Mouse (Mus musculus) heart, adult 2 months (tissue): Measurements from ENCODE around the gene Hexb. TPM values are rescaled to one million over a fixed set of nuclear protein-coding genes. Genes with fewer than 3 reads are reported as not detected.

ENCODE experiments used
- DNase-seq, 2 experiments: peaks; one replicate each; pipeline ENCODE4 v3.0.0; 2021
- H3K27ac ChIP-seq: fragments of 200-600 bp; 2 replicates; pipeline ENCODE4 v1.8.1; 2022
- H3K27me3 ChIP-seq: fragments of 200-500 bp; 2 replicates; pipeline ENCODE4 v1.6.1; 2012; ENCODE audit warnings: mild to moderate bottlenecking, low read length, inconsistent platforms, mixed read lengths; ENCODE audit not compliant: control insufficient read depth, insufficient read depth
- H3K36me3 ChIP-seq: fragments of 200-500 bp; 2 replicates; pipeline ENCODE4 v1.6.1; 2012; ENCODE audit warnings: low read length, inconsistent platforms; ENCODE audit not compliant: control insufficient read depth, insufficient read depth
- H3K4me1 ChIP-seq: fragments of 200-500 bp; 2 replicates; pipeline ENCODE4 v1.6.1; 2011; ENCODE audit warnings: low read length; ENCODE audit not compliant: control insufficient read depth, insufficient read depth
- H3K4me3 ChIP-seq: fragments of 200-600 bp; 2 replicates; pipeline ENCODE4 v1.8.1; 2022
- H3K79me2 ChIP-seq: fragments of 200-500 bp; replicated peaks from 2 replicates; pipeline ENCODE4 v1.6.1; 2012; ENCODE audit warnings: mild to moderate bottlenecking, inconsistent platforms, low read length, moderate library complexity, mixed read lengths; ENCODE audit not compliant: control insufficient read depth, insufficient read depth
- H3K9ac ChIP-seq: fragments of 200-500 bp; 2 replicates; pipeline ENCODE4 v1.6.1; 2012; ENCODE audit warnings: low read depth, mild to moderate bottlenecking, control low read depth, inconsistent platforms, low read length, mixed read lengths
- CTCF ChIP-seq: fragments of 200-600 bp; IDR thresholded peaks from 2 replicates; pipeline ENCODE4 v1.8.1; 2022; ENCODE audit warnings: antibody characterized with exemption, mild to moderate bottlenecking, moderate library complexity
- EP300 ChIP-seq: fragments of 200-500 bp; IDR thresholded peaks from 2 replicates; pipeline ENCODE4 v1.6.1; 2011; ENCODE audit warnings: low read depth, low read length, control low read depth; ENCODE audit not compliant: insufficient read depth
- POLR2A ChIP-seq: fragments of 200-500 bp; IDR thresholded peaks from 2 replicates; pipeline ENCODE4 v1.6.1; 2011; ENCODE audit warnings: mild to moderate bottlenecking, low read depth, low read length, control low read depth; ENCODE audit not compliant: insufficient read depth
- WGBS: fragments of 180-500 bp; shearing (Covaris S2); methylation state at CpG from one replicate; pipeline ENCODE4 v1.1.7; 2018; 5-methylcytosine and 5-hydroxymethylcytosine counted together
- intact Hi-C: fragments of 180-260 bp; cut with DNase I; formaldehyde crosslinking; loops from one replicate; pipeline ENCODE4 v1.15.1; 2025
- polyA plus RNA-seq: library from polyadenylated mRNA; depleted of rRNA; stranded (reverse); fragments of >200 nt; gene quantifications from 2 replicates; pipeline ENCODE4 v1.2.3, GENCODE M21; 2012
- total RNA-seq, 2 experiments: library from RNA; stranded (reverse); gene quantifications; 2 replicates each; pipeline ENCODE4 v1.2.3; 2021

Gene Hexb
- total and polyA plus RNA-seq, 3 experiments = 21.2 to 21.7 (median 21.3) TPM

GRCm38 (mm10) chr13:97184168-97184567 lies 14.0 kb downstream of the Hexb start:
- no peak overlapping the region for H3K4me3 ChIP-seq
- TF ChIP-seq POLR2A (no peak), EP300 (no peak), CTCF (no peak)
- no peak overlapping the region for H3K27ac ChIP-seq
- no peaks in the 10 kb centered on the region; the same call in 1 of the 2 replicates for H3K4me1 ChIP-seq
- DNase-seq = no peak
- intact Hi-C loops = no loop called here
- no peaks in the 10 kb centered on the region for H3K27me3 ChIP-seq
- H3K36me3 ChIP-seq = peaks cover 3% of the 10 kb centered on the region; the same call in 1 of the 2 replicates
- no peak overlapping the region for H3K9ac ChIP-seq
- WGBS = 93% methylated on average over 2 of the region's 2 CpGs
- H3K79me2 ChIP-seq = no peaks in the 10 kb centered on the region

- H3K36me3 ChIP-seq = no peaks in the 10 kb centered on the region
- intact Hi-C loops = no loop called here
- no peaks in the 10 kb centered on the region for H3K79me2 ChIP-seq
- TF ChIP-seq EP300 (no peak), CTCF (no peak)
- 79% methylated on average over 4 of the region's 4 CpGs for WGBS
- H3K27me3 ChIP-seq = no peaks in the 10 kb centered on the region
- H3K4me3 ChIP-seq = no peak overlapping the region
- H3K27ac ChIP-seq = no peak overlapping the region
- no peaks in the 10 kb centered on the region; the same call in 1 of the 2 replicates for H3K4me1 ChIP-seq
- no peak overlapping the region for H3K9ac ChIP-seq
- no peak for DNase-seq
Observed at GRCm38 (mm10) chr13:97182821-97183220, 15.3 kb downstream of the Hexb start.

GRCm38 (mm10) chr13:97180113-97180828 lies 17.9 kb downstream of the Hexb start:
- no peaks in the 10 kb centered on the region for H3K27me3 ChIP-seq
- H3K27ac ChIP-seq = no peak overlapping the region
- no peak overlapping the region for H3K9ac ChIP-seq
- 77% methylated on average over 6 of the region's 6 CpGs for WGBS
- no peak overlapping the region for H3K4me3 ChIP-seq
- no peaks in the 10 kb centered on the region for H3K36me3 ChIP-seq
- H3K79me2 ChIP-seq = no peaks in the 10 kb centered on the region
- intact Hi-C loops = no loop called here
- no peak for TF ChIP-seq EP300
- TF ChIP-seq POLR2A = no peak
- no peak for TF ChIP-seq CTCF
- no peak for DNase-seq
- no peaks in the 10 kb centered on the region for H3K4me1 ChIP-seq

GRCm38 (mm10) chr13:97178943-97179342 lies 19.2 kb downstream of the Hexb start:
- no peaks in the 10 kb centered on the region for H3K79me2 ChIP-seq
- H3K4me3 ChIP-seq = no peak overlapping the region
- no peak for DNase-seq
- no peaks in the 10 kb centered on the region for H3K4me1 ChIP-seq
- H3K36me3 ChIP-seq = no peaks in the 10 kb centered on the region; the same call in 1 of the 2 replicates
- H3K27me3 ChIP-seq = no peaks in the 10 kb centered on the region
- WGBS = 81% methylated on average over 7 of the region's 7 CpGs
- no peak overlapping the region for H3K9ac ChIP-seq
- H3K27ac ChIP-seq = no peak overlapping the region
- intact Hi-C loops = no loop called here
- TF ChIP-seq POLR2A (no peak), EP300 (no peak), CTCF (no peak)

GRCm38 (mm10) chr13:97176731-97177130 lies 21.4 kb downstream of the Hexb start:
- Histone ChIP-seq H3K9ac (no peak overlapping the region), H3K27me3 (no peaks in the 10 kb centered on the region), H3K36me3 (no peaks in the 10 kb centered on the region; the same call in 1 of the 2 replicates), H3K4me1 (no peaks in the 10 kb centered on the region), H3K4me3 (no peak overlapping the region), H3K79me2 (no peaks in the 10 kb centered on the region), H3K27ac (no peak overlapping the region)
- intact Hi-C loops = no loop called here
- DNase-seq = no peak
- WGBS = 80% methylated on average over 5 of the region's 5 CpGs
- no peak for TF ChIP-seq POLR2A
- no peak for TF ChIP-seq CTCF
- TF ChIP-seq EP300 = no peak

- Histone ChIP-seq H3K27ac (no peak overlapping the region), H3K4me1 (no peaks in the 10 kb centered on the region), H3K36me3 (no peaks in the 10 kb centered on the region; the same call in 1 of the 2 replicates), H3K79me2 (no peaks in the 10 kb centered on the region), H3K9ac (no peak overlapping the region), H3K27me3 (no peaks in the 10 kb centered on the region), H3K4me3 (no peak overlapping the region)
- 76% methylated on average over 10 of the region's 10 CpGs for WGBS
- no peak for DNase-seq
- no peak for TF ChIP-seq CTCF
- TF ChIP-seq EP300 = no peak
- no peak for TF ChIP-seq POLR2A
- intact Hi-C loops = no loop called here
Observed at GRCm38 (mm10) chr13:97175520-97176264, 22.5 kb downstream of the Hexb start.
